Mouse (Mus musculus) MEL (cell line): ENCODE measurements around the gene Exosc10. TPM values are rescaled to one million over a fixed set of nuclear protein-coding genes. Genes with fewer than 3 reads are reported as not detected.
A peak's percentile ranks its signal among the peaks of the same experiment; 100 is the strongest.

Experiments used
- DNase-seq: peaks from one replicate; pipeline ENCODE4 v3.0.0; 2011; ENCODE audit warnings: low read depth, low spot score
- H3K27ac ChIP-seq: 2 replicates; pipeline ENCODE4 v1.5.1; 2012; ENCODE audit warnings: low read depth, mild to moderate bottlenecking, control low read depth, low read length, moderate library complexity; ENCODE audit not compliant: control insufficient read depth
- H3K27me3 ChIP-seq, 2 experiments: fragments of 150-350 bp in 1 of 2; sonication (generic) in 1 of 2; 2 replicates each; pipeline ENCODE4 v1.6.1; 2012; ENCODE audit warnings: low read length in 2 of 2, mild to moderate bottlenecking in 2 of 2, improper control_type of control experiment in 1 of 2, moderate library complexity in 1 of 2; ENCODE audit not compliant: insufficient read depth in 2 of 2, control insufficient read depth in 1 of 2
- H3K36me3 ChIP-seq, 2 experiments: 2 replicates each; pipeline ENCODE4 v1.6.1; 2012 to 2014; ENCODE audit warnings: low read length in 2 of 2, improper control_type of control experiment in 1 of 2, inconsistent platforms in 1 of 2, mild to moderate bottlenecking in 1 of 2; ENCODE audit not compliant: insufficient read depth in 2 of 2, control insufficient read depth in 1 of 2
- H3K4me1 ChIP-seq, 2 experiments: fragments of 150-350 bp in 1 of 2; sonication (generic) in 1 of 2; 2 replicates each; pipeline ENCODE4 v1.6.1; 2012; ENCODE audit warnings: low read length in 2 of 2, improper control_type of control experiment in 1 of 2, mild to moderate bottlenecking in 1 of 2; ENCODE audit not compliant: insufficient read depth in 2 of 2, control insufficient read depth in 1 of 2
- H3K4me3 ChIP-seq, 2 experiments: fragments of 150-350 bp in 1 of 2; sonication (generic) in 1 of 2; 2 replicates each; pipeline ENCODE4 v1.5.1; 2012; ENCODE audit warnings: low read depth in 2 of 2, low read length in 2 of 2, mild to moderate bottlenecking in 2 of 2, moderate library complexity in 2 of 2, control low read depth in 1 of 2, improper control_type of control experiment in 1 of 2; ENCODE audit not compliant: control insufficient read depth in 1 of 2, insufficient read depth in 1 of 2
- H3K79me2 ChIP-seq: 2 replicates; pipeline ENCODE4 v1.6.1; 2012; ENCODE audit warnings: mild to moderate bottlenecking, low read length, moderate library complexity; ENCODE audit not compliant: control insufficient read depth, poor library complexity, insufficient read depth
- H3K9ac ChIP-seq: 2 replicates; pipeline ENCODE4 v1.6.1; 2012; ENCODE audit warnings: low read depth, mild to moderate bottlenecking, control low read depth, low read length, moderate library complexity; ENCODE audit not compliant: control insufficient read depth, poor library complexity, severe bottlenecking
- H3K9me3 ChIP-seq: fragments of 150-350 bp; sonication (generic); replicated peaks from 2 replicates; pipeline ENCODE4 v1.6.1; 2012; ENCODE audit warnings: mild to moderate bottlenecking, low read length, improper control_type of control experiment, moderate library complexity; ENCODE audit not compliant: insufficient read depth
- BHLHE40 ChIP-seq: IDR thresholded peaks from 2 replicates; pipeline ENCODE4 v1.6.1; 2012; ENCODE audit warnings: low read depth, mild to moderate bottlenecking, inconsistent platforms, low read length, improper control_type of control experiment, borderline replicate concordance
- CHD1 ChIP-seq: IDR thresholded peaks from 2 replicates; pipeline ENCODE4 v1.6.1; 2012; ENCODE audit warnings: low read depth, mild to moderate bottlenecking, inconsistent platforms, low read length, improper control_type of control experiment
- CHD2 ChIP-seq: IDR thresholded peaks from 2 replicates; pipeline ENCODE4 v1.6.1; 2011; ENCODE audit warnings: low read length, improper control_type of control experiment
- ELF1 ChIP-seq: IDR thresholded peaks from 2 replicates; pipeline ENCODE4 v1.6.1; 2014; ENCODE audit warnings: low read depth, mild to moderate bottlenecking, inconsistent platforms, low read length, improper control_type of control experiment, moderate library complexity
- EP300 ChIP-seq, 2 experiments: IDR thresholded peaks; 2 replicates each; pipeline ENCODE4 v1.6.1; 2011; ENCODE audit warnings: improper control_type of control experiment in 2 of 2, low read length in 2 of 2, low read depth in 1 of 2, mild to moderate bottlenecking in 1 of 2
- ETS1 ChIP-seq: IDR thresholded peaks from 2 replicates; pipeline ENCODE4 v1.6.1; 2012; ENCODE audit warnings: low read depth, mild to moderate bottlenecking, inconsistent platforms, low read length, improper control_type of control experiment, moderate library complexity
- GABPA ChIP-seq: IDR thresholded peaks from 2 replicates; pipeline ENCODE4 v1.6.1; 2012; ENCODE audit warnings: low read depth, mild to moderate bottlenecking, inconsistent platforms, low read length, improper control_type of control experiment, moderate library complexity
- MAX ChIP-seq: IDR thresholded peaks from 2 replicates; pipeline ENCODE4 v1.6.1; 2011; ENCODE audit warnings: low read length, improper control_type of control experiment
- MYB ChIP-seq: IDR thresholded peaks from 2 replicates; pipeline ENCODE4 v1.6.1; 2011; ENCODE audit warnings: mild to moderate bottlenecking, low read depth, low read length, improper control_type of control experiment
- POLR2A ChIP-seq, 2 experiments: IDR thresholded peaks; 2 replicates each; pipeline ENCODE4 v1.6.1; 2011 to 2012; ENCODE audit warnings: low read length in 2 of 2, mild to moderate bottlenecking in 2 of 2, control low read depth in 1 of 2, improper control_type of control experiment in 1 of 2, low read depth in 1 of 2, moderate library complexity in 1 of 2; ENCODE audit not compliant: control insufficient read depth in 1 of 2, insufficient read depth in 1 of 2, poor library complexity in 1 of 2
- SMC3 ChIP-seq: IDR thresholded peaks from 2 replicates; pipeline ENCODE4 v1.6.1; 2011; ENCODE audit warnings: low read depth, low read length, improper control_type of control experiment
- USF1 ChIP-seq: IDR thresholded peaks from 2 replicates; pipeline ENCODE4 v1.6.1; 2014; ENCODE audit warnings: low read depth, mild to moderate bottlenecking, inconsistent platforms, low read length, improper control_type of control experiment, moderate library complexity
- polyA plus RNA-seq, 2 experiments: library from polyadenylated mRNA; stranded (reverse) in 1 of 2; unstranded in 1 of 2; fragments of >175 nt in 1 of 2; fragments of >200 nt in 1 of 2; gene quantifications; 2 replicates each; pipeline versions ENCODE4 v1.2.1 to v1.2.4; 2012; ENCODE audit warnings: low replicate concordance in 2 of 2, low read depth in 1 of 2; ENCODE audit not compliant: insufficient read length in 2 of 2, insufficient read depth in 1 of 2, missing spikeins in 1 of 2
- total RNA-seq: library from RNA; depleted of rRNA; stranded (reverse); fragments of 300-350 nt; gene quantifications from 2 replicates; pipeline ENCODE4 v1.2.3, GENCODE M21; 2012

Gene Exosc10
- total and polyA plus RNA-seq, 3 experiments: 71.5 to 109 (median 90.5) TPM

GRCm38 (mm10) chr4:148558297-148559000, at the start of gene Exosc10 (continued):
- TF ChIP-seq EP300 (IDR thresholded peaks at IDR 0.05; ENCODE audit: low read depth in 1 of 2, low read length in 2 of 2) (no peak), BHLHE40 (no peak), CHD2 (peak; percentile 92), MYB (no peak)

GRCm38 (mm10) chr4:148509450-148510084, 48.7 kb upstream of the Exosc10 start:
- Histone ChIP-seq H3K27me3 (no peaks in the 10 kb centered on the region), H3K4me3 (no peak overlapping the region), H3K4me1 (no peaks in the 10 kb centered on the region), H3K79me2 (no peaks in the 10 kb centered on the region), H3K27ac (no peak overlapping the region), H3K9ac (no peak overlapping the region), H3K9me3 (no peaks in the 10 kb centered on the region), H3K36me3 (peaks cover 0 to 3% of the 10 kb centered on the region in 2 experiments; a peak in 1 of 4 replicates)
- no peak for DNase-seq
- no peak for TF ChIP-seq GABPA
- TF ChIP-seq USF1: no peak
- TF ChIP-seq, all 39 proteins: peak for 0

- no peak for DNase-seq
- H3K9me3 ChIP-seq: no peaks in the 10 kb centered on the region
- TF ChIP-seq MAX (no peak), BHLHE40 (no peak), ETS1 (no peak), SMC3 (no peak), ELF1 (no peak), CHD1 (no peak), POLR2A (IDR thresholded peaks at IDR 0.05; ENCODE audit: control insufficient read depth in 1 of 2, insufficient read depth in 1 of 2, low read depth in 1 of 2, low read length in 2 of 2, poor library complexity in 1 of 2) (no peak)
- no peak overlapping the region for H3K4me3 ChIP-seq
- H3K36me3 ChIP-seq: peaks cover 0 to 5% of the 10 kb centered on the region in 2 experiments; a peak in 1 of 4 replicates
- H3K27me3 ChIP-seq: no peaks in the 10 kb centered on the region
- no peaks in the 10 kb centered on the region for H3K79me2 ChIP-seq
- H3K4me1 ChIP-seq: no peaks in the 10 kb centered on the region
- H3K27ac ChIP-seq: no peak overlapping the region
- no peak overlapping the region for H3K9ac ChIP-seq
These were observed 47.5 kb upstream of the Exosc10 start for GRCm38 (mm10) chr4:148510691-148511090.
